Mouse (Mus musculus): Measurements from ENCODE around the gene Alox8.

- TF ChIP-seq CTCF (IDR thresholded peaks at IDR 0.05; ENCODE audit: extremely low read depth, insufficient read depth, low read length) (no peak), POLR2A (IDR thresholded peaks at IDR 0.05; ENCODE audit: extremely low read depth, insufficient read depth, low read length) (no peak)
Measured at GRCm38 (mm10) chr11:69134622-69134968, 63.0 kb downstream of the Alox8 start.

All from cortical plate, adult 2 months (tissue).